Mouse (Mus musculus): Measurements from ENCODE around the gene Arid1b.

The Arid1b gene

GRCm38 (mm10) chr17:5246688-5247087 lies 252.6 kb downstream of the Arid1b start:
- peak; percentile 65 for DNase-seq (ENCODE audit: low read depth, low spot score)

GRCm38 (mm10) chr17:5247247-5247646 lies 253.1 kb downstream of the Arid1b start:
- no peak for DNase-seq (ENCODE audit: low read depth, low spot score)

- no peak for DNase-seq (ENCODE audit: low read depth, low spot score)
Observed at GRCm38 (mm10) chr17:5247737-5248136, 253.6 kb downstream of the Arid1b start.

- no peak for DNase-seq (ENCODE audit: low read depth, low spot score)
Observed at GRCm38 (mm10) chr17:5248957-5249656, 255.0 kb downstream of the Arid1b start.

GRCm38 (mm10) chr17:5249681-5250180 lies 255.6 kb downstream of the Arid1b start:
- DNase-seq (ENCODE audit: low read depth, low spot score) = no peak

- DNase-seq (ENCODE audit: low read depth, low spot score) = no peak
Observed at GRCm38 (mm10) chr17:5252436-5252835, 258.3 kb downstream of the Arid1b start.

- DNase-seq (ENCODE audit: low read depth, low spot score) = no peak
Observed at GRCm38 (mm10) chr17:5254717-5255617, 260.8 kb downstream of the Arid1b start.

GRCm38 (mm10) chr17:5255618-5255933 lies 261.4 kb downstream of the Arid1b start:
- DNase-seq (ENCODE audit: low read depth, low spot score) = no peak

- DNase-seq (ENCODE audit: low read depth, low spot score) = no peak
Observed at GRCm38 (mm10) chr17:5258978-5259377, 264.8 kb downstream of the Arid1b start.

- no peak for DNase-seq (ENCODE audit: low read depth, low spot score)
Observed at GRCm38 (mm10) chr17:5261131-5261651, 267.1 kb downstream of the Arid1b start.

- peak; percentile 66 for DNase-seq (ENCODE audit: low read depth, low spot score)
Observed at GRCm38 (mm10) chr17:5261874-5262605, 267.9 kb downstream of the Arid1b start.

GRCm38 (mm10) chr17:5262788-5263187 lies 268.7 kb downstream of the Arid1b start:
- DNase-seq (ENCODE audit: low read depth, low spot score) = no peak

GRCm38 (mm10) chr17:5264783-5265182 lies 270.7 kb downstream of the Arid1b start:
- DNase-seq (ENCODE audit: low read depth, low spot score) = no peak

- no peak for DNase-seq (ENCODE audit: low read depth, low spot score)
Observed at GRCm38 (mm10) chr17:5265615-5266014, 271.5 kb downstream of the Arid1b start.

GRCm38 (mm10) chr17:5267747-5268146 lies 273.6 kb downstream of the Arid1b start:
- DNase-seq (ENCODE audit: low read depth, low spot score) = no peak

- DNase-seq (ENCODE audit: low read depth, low spot score) = no peak
Observed at GRCm38 (mm10) chr17:5269302-5269701, 275.2 kb downstream of the Arid1b start.

GRCm38 (mm10) chr17:5269774-5270173 lies 275.6 kb downstream of the Arid1b start:
- no peak for DNase-seq (ENCODE audit: low read depth, low spot score)

GRCm38 (mm10) chr17:5270823-5271222 lies 276.7 kb downstream of the Arid1b start:
- DNase-seq (ENCODE audit: low read depth, low spot score) = no peak

- DNase-seq (ENCODE audit: low read depth, low spot score) = no peak
Observed at GRCm38 (mm10) chr17:5273118-5273517, 279.0 kb downstream of the Arid1b start.

GRCm38 (mm10) chr17:5273685-5274084 lies 279.6 kb downstream of the Arid1b start:
- no peak for DNase-seq (ENCODE audit: low read depth, low spot score)

- no peak for DNase-seq (ENCODE audit: low read depth, low spot score)
Observed at GRCm38 (mm10) chr17:5274429-5274828, 280.3 kb downstream of the Arid1b start.

GRCm38 (mm10) chr17:5275749-5276148 lies 281.6 kb downstream of the Arid1b start:
- DNase-seq (ENCODE audit: low read depth, low spot score) = no peak
